Mouse (Mus musculus): ENCODE measurements at regions not wholly inside any gene's neighbourhood (a gene's known extent, or its start where the extent isn't known, plus 50 kb on each side); places are given as distances from the start of the nearest gene placed in this dataset.

DNA sequence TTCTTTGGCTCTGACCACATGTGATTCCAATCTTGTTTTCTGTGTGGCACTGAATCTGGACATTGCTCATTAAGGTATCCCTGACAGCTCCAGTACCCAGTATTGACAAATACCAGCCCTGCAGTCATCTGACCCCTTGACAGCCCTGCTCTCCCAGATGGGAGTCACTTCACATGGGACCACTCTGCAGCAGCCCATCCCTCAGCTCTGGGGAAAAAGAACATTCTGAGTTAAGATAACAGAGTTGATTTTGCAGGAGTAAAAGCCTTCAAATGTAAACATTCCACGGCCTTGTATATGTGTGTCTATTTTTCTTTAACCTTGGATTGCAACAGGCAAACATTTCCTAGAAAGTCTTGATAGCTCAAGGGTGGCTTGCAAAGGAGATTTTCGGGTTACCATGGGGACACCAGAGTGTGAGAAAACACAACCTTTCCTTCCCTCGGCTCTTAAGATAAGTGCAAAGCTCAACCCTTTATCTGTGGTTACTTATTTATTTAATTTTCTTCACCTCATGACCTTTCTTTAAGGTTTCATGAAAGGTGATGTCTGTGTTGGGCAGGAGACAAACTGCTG lies 444.4 kb upstream of the Sox11 start:
- Histone ChIP-seq H3K27me3 (ENCODE audit: control insufficient read depth, insufficient read depth, low read length) (no peaks in the 10 kb centered on the region), H3K4me3 (replicated peaks; ENCODE audit: low read length) (no peak overlapping the region), H3K36me3 (ENCODE audit: control insufficient read depth, insufficient read depth, low read length) (no peaks in the 10 kb centered on the region), H3K27ac (replicated peaks; ENCODE audit: low read depth, low read length) (no peak overlapping the region), H3K9ac (ENCODE audit: low read depth, low read length, severe bottlenecking) (no peak overlapping the region), H3K4me1 (ENCODE audit: control insufficient read depth, insufficient read depth, low read length) (no peaks in the 10 kb centered on the region), H3K4me2 (replicated peaks; ENCODE audit: low read depth, low read length, severe bottlenecking) (no peak overlapping the region), H3K9me3 (ENCODE audit: control insufficient read depth, low read length) (no peaks in the 10 kb centered on the region)
- no peak for TF ChIP-seq POLR2A (IDR thresholded peaks at IDR 0.05; ENCODE audit: borderline replicate concordance, extremely low read depth, insufficient read depth, insufficient read length)
- 38% methylated on average over 3 of the region's 3 CpGs for WGBS
- DNase-seq (ENCODE audit: low spot score) (no peak), ATAC-seq (ENCODE audit: low FRiP score, low read depth) (no peak)

GRCm38 (mm10) chr12:27780801-27781200 lies 438.4 kb upstream of the Sox11 start:
- DNase-seq (ENCODE audit: low spot score), result no peak
- H3K36me3 ChIP-seq (ENCODE audit: control insufficient read depth, insufficient read depth, low read length), result no peaks in the 10 kb centered on the region
- no peak overlapping the region for H3K27ac ChIP-seq (replicated peaks; ENCODE audit: low read depth, low read length)
- no peaks in the 10 kb centered on the region for H3K27me3 ChIP-seq (ENCODE audit: control insufficient read depth, insufficient read depth, low read length)
- no peak overlapping the region for H3K9ac ChIP-seq (ENCODE audit: low read depth, low read length, severe bottlenecking)
- H3K9me3 ChIP-seq (ENCODE audit: control insufficient read depth, low read length), result no peaks in the 10 kb centered on the region
- 85% methylated on average over 1 of the region's 1 CpGs for WGBS
- no peaks in the 10 kb centered on the region for H3K4me1 ChIP-seq (ENCODE audit: control insufficient read depth, insufficient read depth, low read length)
- TF ChIP-seq POLR2A (IDR thresholded peaks at IDR 0.05; ENCODE audit: borderline replicate concordance, extremely low read depth, insufficient read depth, insufficient read length), result no peak
- ATAC-seq (ENCODE audit: low FRiP score, low read depth), result no peak
- H3K4me3 ChIP-seq (replicated peaks; ENCODE audit: low read length), result no peak overlapping the region
- H3K4me2 ChIP-seq (replicated peaks; ENCODE audit: low read depth, low read length, severe bottlenecking), result no peak overlapping the region

GRCm38 (mm10) chr12:27765948-27766347 lies 423.6 kb upstream of the Sox11 start:
- no peak overlapping the region for H3K27ac ChIP-seq (replicated peaks; ENCODE audit: low read depth, low read length)
- 16% methylated on average over 1 of the region's 1 CpGs for WGBS
- H3K36me3 ChIP-seq (ENCODE audit: control insufficient read depth, insufficient read depth, low read length), result no peaks in the 10 kb centered on the region
- DNase-seq (ENCODE audit: low spot score) (no peak), ATAC-seq (ENCODE audit: low FRiP score, low read depth) (no peak)
- no peaks in the 10 kb centered on the region for H3K4me1 ChIP-seq (ENCODE audit: control insufficient read depth, insufficient read depth, low read length)
- H3K4me3 ChIP-seq (replicated peaks; ENCODE audit: low read length), result no peak overlapping the region
- no peak overlapping the region for H3K9ac ChIP-seq (ENCODE audit: low read depth, low read length, severe bottlenecking)
- no peak for TF ChIP-seq POLR2A (IDR thresholded peaks at IDR 0.05; ENCODE audit: borderline replicate concordance, extremely low read depth, insufficient read depth, insufficient read length)
- H3K27me3 ChIP-seq (ENCODE audit: control insufficient read depth, insufficient read depth, low read length), result no peaks in the 10 kb centered on the region
- H3K4me2 ChIP-seq (replicated peaks; ENCODE audit: low read depth, low read length, severe bottlenecking), result no peak overlapping the region
- H3K9me3 ChIP-seq (ENCODE audit: control insufficient read depth, low read length), result no peaks in the 10 kb centered on the region

DNA sequence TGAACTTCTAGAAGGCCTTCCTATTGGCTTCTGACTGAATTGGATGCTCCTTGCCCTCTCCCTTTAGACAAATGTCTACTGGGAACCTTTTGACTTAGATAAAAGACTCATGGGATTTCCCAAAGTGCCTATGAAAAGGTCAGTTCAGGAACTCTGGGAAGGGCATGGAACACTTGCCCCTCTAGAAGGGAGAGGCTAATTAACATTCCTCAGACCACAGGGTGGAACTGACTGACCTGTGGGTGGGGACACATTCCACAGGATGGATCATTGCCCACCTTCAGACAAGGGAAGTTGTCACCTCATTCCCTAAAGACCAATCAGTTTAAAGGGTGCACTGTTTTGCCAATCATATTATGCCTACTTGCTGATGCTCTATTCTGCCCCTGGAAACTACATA lies 416.6 kb upstream of the Sox11 start:
- no peak for ATAC-seq (ENCODE audit: low FRiP score, low read depth)
- no peaks in the 10 kb centered on the region for H3K4me1 ChIP-seq (ENCODE audit: control insufficient read depth, insufficient read depth, low read length)

DNA sequence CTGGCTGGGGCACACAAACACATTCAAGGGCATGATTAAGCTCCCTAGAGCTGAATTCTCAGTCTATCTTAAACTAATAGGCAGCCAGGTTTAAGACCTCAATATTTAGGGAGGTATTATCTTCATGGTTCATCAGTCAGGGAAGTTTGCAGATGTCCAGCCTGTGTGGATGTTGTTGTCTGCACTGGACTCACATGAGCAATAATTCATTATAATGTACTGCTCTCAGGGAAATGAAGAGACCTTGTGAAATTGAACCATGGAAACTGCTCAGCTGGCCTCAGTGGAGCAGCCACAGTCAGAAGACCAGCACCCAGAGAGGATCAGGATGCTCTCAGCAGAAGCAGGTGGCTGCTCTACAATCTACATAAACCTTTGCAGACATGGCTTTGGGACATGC lies 415.3 kb upstream of the Sox11 start:
- ATAC-seq (ENCODE audit: low FRiP score, low read depth), result no peak

More for the DNA sequence above, 416.6 kb upstream of the Sox11 start:
- Histone ChIP-seq H3K4me2 (replicated peaks; ENCODE audit: low read depth, low read length, severe bottlenecking) (no peak overlapping the region), H3K9me3 (ENCODE audit: control insufficient read depth, low read length) (no peaks in the 10 kb centered on the region), H3K9ac (ENCODE audit: low read depth, low read length, severe bottlenecking) (no peak overlapping the region), H3K4me3 (replicated peaks; ENCODE audit: low read length) (no peak overlapping the region), H3K36me3 (ENCODE audit: control insufficient read depth, insufficient read depth, low read length) (no peaks in the 10 kb centered on the region), H3K27ac (replicated peaks; ENCODE audit: low read depth, low read length) (no peak overlapping the region), H3K27me3 (ENCODE audit: control insufficient read depth, insufficient read depth, low read length) (no peaks in the 10 kb centered on the region)
- no peak for DNase-seq (ENCODE audit: low spot score)
- no peak for TF ChIP-seq POLR2A (IDR thresholded peaks at IDR 0.05; ENCODE audit: borderline replicate concordance, extremely low read depth, insufficient read depth, insufficient read length)

More for the DNA sequence above, 415.3 kb upstream of the Sox11 start:
- Histone ChIP-seq H3K36me3 (ENCODE audit: control insufficient read depth, insufficient read depth, low read length) (no peaks in the 10 kb centered on the region), H3K9me3 (ENCODE audit: control insufficient read depth, low read length) (no peaks in the 10 kb centered on the region), H3K27me3 (ENCODE audit: control insufficient read depth, insufficient read depth, low read length) (no peaks in the 10 kb centered on the region), H3K4me2 (replicated peaks; ENCODE audit: low read depth, low read length, severe bottlenecking) (no peak overlapping the region), H3K4me1 (ENCODE audit: control insufficient read depth, insufficient read depth, low read length) (no peaks in the 10 kb centered on the region), H3K9ac (ENCODE audit: low read depth, low read length, severe bottlenecking) (no peak overlapping the region), H3K4me3 (replicated peaks; ENCODE audit: low read length) (no peak overlapping the region), H3K27ac (replicated peaks; ENCODE audit: low read depth, low read length) (no peak overlapping the region)
- no peak for DNase-seq (ENCODE audit: low spot score)
- no peak for TF ChIP-seq POLR2A (IDR thresholded peaks at IDR 0.05; ENCODE audit: borderline replicate concordance, extremely low read depth, insufficient read depth, insufficient read length)

Data from limb, embryonic 14.5 days (tissue).